Mouse (Mus musculus) heart, embryonic 16.5 days (tissue): Measurements from ENCODE around the gene Dxo. TPM values are rescaled to one million over a fixed set of nuclear protein-coding genes. Genes with fewer than 3 reads are reported as not detected.
"Not testable (repeated sequence)": the region's sequence is repeated elsewhere in the genome, so short reads cannot be mapped to it uniquely, and the experiment has no call there.

Source experiments
- ATAC-seq: fragments of 200-750 bp; cut with Nextera tagmentation; replicated peaks from 2 replicates; pipeline ENCODE4 v1.8.0; 2017; ENCODE audit warnings: moderate number of reproducible peaks; ENCODE audit not compliant: insufficient read depth, low FRiP score; ENCODE audit errors: extremely low read depth
- H3K27ac ChIP-seq: fragments of 300-500 bp; sonication (generic); 2 replicates; pipeline ENCODE4 v1.5.1; 2014; ENCODE audit warnings: mild to moderate bottlenecking, low read length, control low read depth, moderate library complexity
- H3K27me3 ChIP-seq: fragments of 300-500 bp; sonication (generic); 2 replicates; pipeline ENCODE4 v1.6.1; 2014; ENCODE audit warnings: low read length, mixed read lengths; ENCODE audit not compliant: control insufficient read depth, insufficient read depth
- H3K36me3 ChIP-seq: fragments of 300-500 bp; sonication (generic); 2 replicates; pipeline ENCODE4 v1.6.1; 2014; ENCODE audit not compliant: control insufficient read depth, insufficient read depth
- H3K4me1 ChIP-seq: fragments of 300-500 bp; sonication (generic); 2 replicates; pipeline ENCODE4 v1.6.1; 2014; ENCODE audit warnings: low read length, mixed read lengths; ENCODE audit not compliant: control insufficient read depth, insufficient read depth
- H3K4me2 ChIP-seq: fragments of 300-500 bp; sonication (generic); 2 replicates; pipeline ENCODE4 v1.6.1; 2014; ENCODE audit warnings: low read depth, mild to moderate bottlenecking, control low read depth, low read length
- H3K4me3 ChIP-seq: fragments of 300-500 bp; sonication (generic); 2 replicates; pipeline ENCODE4 v1.5.1; 2014; ENCODE audit warnings: mild to moderate bottlenecking, control low read depth, low read length
- H3K9ac ChIP-seq: fragments of 300-500 bp; sonication (generic); 2 replicates; pipeline ENCODE4 v1.6.1; 2014; ENCODE audit warnings: low read length, control low read depth
- H3K9me3 ChIP-seq: fragments of 300-500 bp; sonication (generic); replicated peaks from 2 replicates; pipeline ENCODE4 v1.6.1; 2016; ENCODE audit warnings: low read length; ENCODE audit not compliant: control insufficient read depth
- WGBS: fragments of 180-500 bp; shearing (Covaris S2); extraction: QIAGEN DNeasy Blood & Tissue Kit; methylation state at CpG from one replicate; pipeline ENCODE4 v1.1.7; 2014; 5-methylcytosine and 5-hydroxymethylcytosine counted together
- polyA plus RNA-seq: library from polyadenylated mRNA; unstranded; fragments of >200 nt; fragmentation: Nextera tagmentation; extraction: Ambion mirVana; gene quantifications from 2 replicates; pipeline ENCODE4 v1.2.1, GENCODE M21; 2015

Dxo gene
- polyA plus RNA-seq, 1 experiment from 2014 or later = 38.6 TPM

GRCm38 (mm10) chr17:34811275-34811674 is 25.5 kb upstream of the Dxo start:
- no peaks in the 10 kb centered on the region for H3K27me3 ChIP-seq
- no peak overlapping the region for H3K9ac ChIP-seq
- H3K4me1 ChIP-seq = no peaks in the 10 kb centered on the region
- no peaks in the 10 kb centered on the region for H3K36me3 ChIP-seq
- H3K4me2 ChIP-seq = no peak overlapping the region
- WGBS = 65% methylated on average over 15 of the region's 15 CpGs
- H3K4me3 ChIP-seq = no peak overlapping the region
- H3K9me3 ChIP-seq = no peaks in the 10 kb centered on the region
- no peak for ATAC-seq
- no peak overlapping the region for H3K27ac ChIP-seq

- H3K4me3 ChIP-seq, H3K4me2 ChIP-seq, H3K27me3 ChIP-seq, H3K27ac ChIP-seq, H3K36me3 ChIP-seq, H3K9me3 ChIP-seq, H3K9ac ChIP-seq, ATAC-seq, H3K4me1 ChIP-seq: not testable (repeated sequence)
- WGBS = 61% methylated on average over 11 of the region's 12 CpGs
Measured at GRCm38 (mm10) chr17:34813747-34814146, 23.1 kb upstream of the Dxo start.

GRCm38 (mm10) chr17:34814818-34815370 is 21.9 kb upstream of the Dxo start:
- Histone ChIP-seq H3K4me1 (no peaks in the 10 kb centered on the region), H3K9me3 (no peaks in the 10 kb centered on the region), H3K36me3 (no peaks in the 10 kb centered on the region), H3K9ac (no peak overlapping the region), H3K4me3 (no peak overlapping the region), H3K4me2 (no peak overlapping the region), H3K27ac (no peak overlapping the region), H3K27me3 (no peaks in the 10 kb centered on the region)
- no peak for ATAC-seq
- 72% methylated on average over 7 of the region's 7 CpGs for WGBS

DNA sequence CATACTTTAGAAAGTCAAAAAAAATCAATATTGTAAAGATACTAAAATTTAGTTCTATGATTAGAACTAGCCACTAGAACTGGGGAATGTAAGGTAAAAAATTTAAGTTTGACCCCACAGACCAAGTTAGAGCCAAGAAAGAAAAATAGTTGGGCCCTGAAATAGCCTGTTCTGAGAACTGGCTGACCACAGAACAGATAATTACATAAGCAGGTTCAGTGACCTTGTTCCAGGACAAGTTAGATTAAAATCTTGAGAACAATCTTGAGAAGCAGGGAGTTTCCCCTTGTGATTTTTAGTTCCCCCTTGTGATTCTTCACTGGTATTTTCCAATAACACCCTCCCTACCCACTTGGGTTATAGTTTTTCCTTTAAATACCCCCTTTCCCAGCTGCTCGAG is 6.0 kb upstream of the Dxo start:
- WGBS = 89% methylated on average over 1 of the region's 1 CpGs
- H3K9ac ChIP-seq, H3K4me1 ChIP-seq, H3K9me3 ChIP-seq, H3K27me3 ChIP-seq, H3K4me3 ChIP-seq, H3K27ac ChIP-seq, H3K4me2 ChIP-seq, ATAC-seq: not testable (repeated sequence)
- peaks cover 39% of the 10 kb centered on the region for H3K36me3 ChIP-seq

DNA sequence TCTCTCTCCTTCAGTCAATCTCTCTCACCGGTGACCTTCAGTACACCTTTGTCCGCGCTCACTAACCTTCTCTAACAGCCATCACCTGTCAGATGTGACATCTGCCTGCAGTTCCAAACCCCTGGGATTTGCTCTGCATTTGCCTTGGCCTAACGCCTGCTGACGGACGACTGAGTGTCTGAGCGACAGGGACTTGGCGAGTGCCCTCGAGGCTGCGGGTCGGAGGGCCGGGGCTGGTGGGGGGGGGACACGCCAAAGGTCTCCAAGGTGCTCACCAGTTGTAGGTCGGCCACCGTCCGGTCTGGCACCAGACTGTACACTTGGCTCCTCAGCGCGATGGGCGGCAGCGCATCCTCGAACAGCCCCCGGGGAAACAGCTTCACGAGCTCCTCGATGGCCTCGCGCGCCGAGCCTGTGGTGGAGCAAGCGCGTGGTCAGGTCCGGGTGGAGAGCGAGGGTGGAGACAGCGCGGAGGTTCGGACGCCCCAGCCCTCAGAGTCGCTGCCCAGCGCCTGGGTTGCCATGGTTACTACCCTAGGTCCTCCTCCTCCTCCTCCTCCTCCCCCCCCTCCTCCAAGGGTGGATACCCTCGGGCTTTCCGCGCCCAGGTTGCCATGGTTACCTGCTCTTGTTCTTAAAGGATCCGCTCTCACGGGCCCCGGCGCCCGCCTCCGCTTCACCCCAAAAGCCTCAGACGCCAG is 514 bp upstream of the Dxo start:
- H3K27ac ChIP-seq = peak overlapping the region; percentile 59
- no peaks in the 10 kb centered on the region for H3K27me3 ChIP-seq
- H3K36me3 ChIP-seq = peaks cover 24% of the 10 kb centered on the region
- peak overlapping the region; percentile 98 for H3K4me2 ChIP-seq
- peak overlapping the region; percentile 81 for H3K4me3 ChIP-seq
- H3K9ac ChIP-seq = peak overlapping the region; percentile 75
- H3K4me1 ChIP-seq = peaks cover 18% of the 10 kb centered on the region
- 4% methylated on average over 48 of the region's 48 CpGs for WGBS
- ATAC-seq = peak; percentile 60
- no peaks in the 10 kb centered on the region for H3K9me3 ChIP-seq

- H3K4me1 ChIP-seq = peaks cover 18% of the 10 kb centered on the region
- peak overlapping the region; percentile 75 for H3K9ac ChIP-seq
- H3K36me3 ChIP-seq = peaks cover 18% of the 10 kb centered on the region
- peak overlapping the region; percentile 98 for H3K4me2 ChIP-seq
- H3K27ac ChIP-seq = peak overlapping the region; percentile 59
- no peak for ATAC-seq
- no peaks in the 10 kb centered on the region for H3K27me3 ChIP-seq
- no peaks in the 10 kb centered on the region for H3K9me3 ChIP-seq
- 35% methylated on average over 43 of the region's 43 CpGs for WGBS
- peak overlapping the region; percentile 81 for H3K4me3 ChIP-seq
Measured at GRCm38 (mm10) chr17:34837464-34838324, 875 bp downstream of the Dxo start.

GRCm38 (mm10) chr17:34838785-34839184 is 2.0 kb downstream of the Dxo start:
- ATAC-seq = no peak
- peaks cover 25% of the 10 kb centered on the region for H3K36me3 ChIP-seq
- 87% methylated on average over 7 of the region's 7 CpGs for WGBS

DNA sequence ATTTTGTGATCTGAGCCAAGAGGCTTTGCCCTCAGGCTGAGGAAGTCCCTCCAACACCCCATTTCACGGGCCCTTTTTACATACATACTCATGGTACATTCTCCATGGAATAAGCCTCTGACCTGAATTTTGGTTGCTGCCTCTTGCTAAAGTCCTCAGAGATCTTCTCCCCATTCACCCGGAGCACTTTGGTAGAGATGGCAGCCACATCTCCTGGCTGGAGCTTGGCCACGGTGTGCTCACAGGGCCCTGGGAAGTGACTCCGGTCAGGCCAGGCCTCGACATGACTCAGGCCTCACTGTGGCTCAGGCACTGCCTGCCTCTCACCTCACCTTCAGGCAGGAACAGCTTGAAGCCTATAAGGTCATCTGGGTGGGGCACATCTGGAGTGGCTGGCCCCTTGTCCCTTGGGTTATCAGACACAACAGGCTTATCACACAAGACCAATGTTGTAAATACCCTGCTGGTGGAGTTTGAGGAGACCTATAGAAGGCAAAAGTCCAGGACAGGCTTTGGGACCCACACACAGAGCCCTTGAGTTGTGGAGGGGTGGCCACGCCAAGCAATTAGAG is 4.0 kb downstream of the Dxo start:
- Histone ChIP-seq H3K36me3 (peaks cover 25% of the 10 kb centered on the region), H3K27ac (no peak overlapping the region), H3K9me3 (no peaks in the 10 kb centered on the region), H3K4me1 (peaks cover 15% of the 10 kb centered on the region), H3K4me2 (no peak overlapping the region), H3K27me3 (no peaks in the 10 kb centered on the region), H3K9ac (no peak overlapping the region), H3K4me3 (no peak overlapping the region)
- WGBS = 80% methylated on average over 6 of the region's 6 CpGs
- no peak for ATAC-seq

More at GRCm38 (mm10) chr17:34838785-34839184, 2.0 kb downstream of the Dxo start:
- no peak overlapping the region for H3K4me2 ChIP-seq
- H3K9me3 ChIP-seq = no peaks in the 10 kb centered on the region
- no peaks in the 10 kb centered on the region for H3K27me3 ChIP-seq
- H3K27ac ChIP-seq = no peak overlapping the region
- H3K4me1 ChIP-seq = peaks cover 18% of the 10 kb centered on the region
- no peak overlapping the region for H3K9ac ChIP-seq
- no peak overlapping the region for H3K4me3 ChIP-seq
